Mouse (Mus musculus): Measurements from ENCODE around the gene Cbln3. TPM values are rescaled to one million over a fixed set of nuclear protein-coding genes. Genes with fewer than 3 reads are reported as not detected.

Gene Cbln3
- polyA plus RNA-seq, 1 experiment from 2014 or later = 0.25 TPM

GRCm38 (mm10) chr14:55857588-55857987 is 26.6 kb downstream of the Cbln3 start:
- H3K27me3 ChIP-seq (replicated peaks) = peaks cover 17% of the 10 kb centered on the region
- peaks cover 58% of the 10 kb centered on the region for H3K4me1 ChIP-seq
- no peak overlapping the region for H3K9ac ChIP-seq
- H3K9me3 ChIP-seq (replicated peaks) = no peaks in the 10 kb centered on the region
- ATAC-seq = no peak
- WGBS (ENCODE audit: insufficient replicate concordance) = 43% methylated on average over 4 of the region's 4 CpGs
- H3K4me3 ChIP-seq = no peak overlapping the region
- H3K27ac ChIP-seq = no peak overlapping the region
- 0 out of 2 replicates have a peak, but pooled peaks cover 3% of the 10 kb centered on the region for H3K36me3 ChIP-seq
- H3K4me2 ChIP-seq = 0 out of 2 replicates have a peak overlapping the region, but pooled peaks have one; percentile 2

GRCm38 (mm10) chr14:55855101-55855561 is 29.1 kb downstream of the Cbln3 start:
- Histone ChIP-seq H3K4me3 (peak overlapping the region; percentile 59), H3K27me3 (replicated peaks) (peaks cover 17% of the 10 kb centered on the region), H3K9ac (peak overlapping the region; percentile 43), H3K36me3 (no peaks in the 10 kb centered on the region), H3K9me3 (replicated peaks) (no peaks in the 10 kb centered on the region), H3K4me2 (peak overlapping the region; percentile 80), H3K4me1 (peaks cover 61% of the 10 kb centered on the region), H3K27ac (peak overlapping the region; percentile 81)
- no peak for ATAC-seq
- WGBS (ENCODE audit: insufficient replicate concordance) = 5% methylated on average over 4 of the region's 4 CpGs

- H3K27ac ChIP-seq = peak overlapping the region; percentile 81
- 5% methylated on average over 9 of the region's 9 CpGs for WGBS (ENCODE audit: insufficient replicate concordance)
- H3K9me3 ChIP-seq (replicated peaks) = no peaks in the 10 kb centered on the region
- H3K4me2 ChIP-seq = peak overlapping the region; percentile 80
- peaks cover 17% of the 10 kb centered on the region for H3K27me3 ChIP-seq (replicated peaks)
- no peaks in the 10 kb centered on the region for H3K36me3 ChIP-seq
- H3K4me1 ChIP-seq = peaks cover 61% of the 10 kb centered on the region
- H3K9ac ChIP-seq = peak overlapping the region; percentile 43
- no peak for ATAC-seq
- H3K4me3 ChIP-seq = peak overlapping the region; percentile 59
These were observed 29.6 kb downstream of the Cbln3 start for GRCm38 (mm10) chr14:55854406-55855100.

- H3K27me3 ChIP-seq (replicated peaks) = peaks cover 17% of the 10 kb centered on the region
- H3K27ac ChIP-seq = peak within 1 kb of the TSS; percentile 81
- peaks cover 61% of the 10 kb centered on the region for H3K4me1 ChIP-seq
- peak within 1 kb of the TSS; percentile 59 for H3K4me3 ChIP-seq
- H3K36me3 ChIP-seq = no peaks in the 10 kb centered on the region
- no peaks in the 10 kb centered on the region for H3K9me3 ChIP-seq (replicated peaks)
- 4% methylated on average over 32 of the region's 33 CpGs for WGBS (ENCODE audit: insufficient replicate concordance)
- peak; percentile 75 for ATAC-seq
- H3K4me2 ChIP-seq = peak within 1 kb of the TSS; percentile 80
- peak within 1 kb of the TSS; percentile 43 for H3K9ac ChIP-seq
These were observed 30.4 kb downstream of the Cbln3 start, which contains the start of gene Nynrin for GRCm38 (mm10) chr14:55853621-55854285. Gene Nynrin, plus strand, starts transcription at chr14:55854010.

- H3K4me2 ChIP-seq = peak overlapping the region; percentile 80
- peak; percentile 40 for ATAC-seq
- peak overlapping the region; percentile 81 for H3K27ac ChIP-seq
- H3K27me3 ChIP-seq (replicated peaks) = peaks cover 17% of the 10 kb centered on the region
- H3K4me1 ChIP-seq = peaks cover 56% of the 10 kb centered on the region
- no peaks in the 10 kb centered on the region for H3K9me3 ChIP-seq (replicated peaks)
- H3K4me3 ChIP-seq = peak overlapping the region; percentile 59; the same call in 1 of the 2 replicates
- H3K36me3 ChIP-seq = no peaks in the 10 kb centered on the region
- 24% methylated on average over 11 of the region's 11 CpGs for WGBS (ENCODE audit: insufficient replicate concordance)
- 0 out of 2 replicates have a peak overlapping the region, but pooled peaks have one; percentile 43 for H3K9ac ChIP-seq
These were observed 31.3 kb downstream of the Cbln3 start for GRCm38 (mm10) chr14:55852646-55853551.

GRCm38 (mm10) chr14:55850885-55851284 is 33.3 kb downstream of the Cbln3 start:
- Histone ChIP-seq H3K27ac (no peak overlapping the region), H3K4me3 (no peak overlapping the region), H3K4me2 (no peak overlapping the region), H3K9me3 (replicated peaks) (no peaks in the 10 kb centered on the region), H3K9ac (no peak overlapping the region), H3K27me3 (replicated peaks) (peaks cover 17% of the 10 kb centered on the region), H3K36me3 (no peaks in the 10 kb centered on the region), H3K4me1 (peaks cover 44% of the 10 kb centered on the region)
- no peak for ATAC-seq
- WGBS (ENCODE audit: insufficient replicate concordance) = 38% methylated on average over 6 of the region's 6 CpGs

- Histone ChIP-seq H3K36me3 (no peaks in the 10 kb centered on the region), H3K4me3 (no peak overlapping the region), H3K4me1 (peaks cover under 1% of the 10 kb centered on the region; the same call in 1 of the 2 replicates), H3K27ac (no peak overlapping the region), H3K9ac (no peak overlapping the region), H3K4me2 (no peak overlapping the region), H3K27me3 (replicated peaks) (no peaks in the 10 kb centered on the region; the same call in 1 of the 2 replicates), H3K9me3 (replicated peaks) (no peaks in the 10 kb centered on the region)
- 71% methylated on average over 9 of the region's 9 CpGs for WGBS (ENCODE audit: insufficient replicate concordance)
- ATAC-seq = no peak
These were observed 38.5 kb downstream of the Cbln3 start for GRCm38 (mm10) chr14:55845506-55846294.

- 45% methylated on average over 4 of the region's 4 CpGs for WGBS (ENCODE audit: insufficient replicate concordance)
- H3K9ac ChIP-seq = no peak overlapping the region
These were observed 41.4 kb downstream of the Cbln3 start for GRCm38 (mm10) chr14:55842794-55843193.

GRCm38 (mm10) chr14:55840853-55841366 is 43.3 kb downstream of the Cbln3 start:
- no peak overlapping the region for H3K4me3 ChIP-seq
- no peaks in the 10 kb centered on the region for H3K4me1 ChIP-seq
- no peaks in the 10 kb centered on the region for H3K36me3 ChIP-seq
- 57% methylated on average over 4 of the region's 4 CpGs for WGBS (ENCODE audit: insufficient replicate concordance)
- H3K4me2 ChIP-seq = no peak overlapping the region
- H3K27ac ChIP-seq = no peak overlapping the region
- no peaks in the 10 kb centered on the region; the same call in 1 of the 2 replicates for H3K27me3 ChIP-seq (replicated peaks)
- no peak for ATAC-seq
- no peaks in the 10 kb centered on the region for H3K9me3 ChIP-seq (replicated peaks)
- no peak overlapping the region for H3K9ac ChIP-seq

More at GRCm38 (mm10) chr14:55842794-55843193, 41.4 kb downstream of the Cbln3 start:
- no peak for ATAC-seq
- Histone ChIP-seq H3K4me2 (no peak overlapping the region), H3K9me3 (replicated peaks) (no peaks in the 10 kb centered on the region), H3K36me3 (no peaks in the 10 kb centered on the region), H3K4me3 (no peak overlapping the region), H3K4me1 (no peaks in the 10 kb centered on the region), H3K27me3 (replicated peaks) (no peaks in the 10 kb centered on the region; the same call in 1 of the 2 replicates), H3K27ac (no peak overlapping the region)

- Histone ChIP-seq H3K27ac (no peak overlapping the region), H3K4me3 (no peak overlapping the region), H3K9me3 (replicated peaks) (no peaks in the 10 kb centered on the region), H3K4me1 (no peaks in the 10 kb centered on the region), H3K36me3 (no peaks in the 10 kb centered on the region), H3K27me3 (replicated peaks) (peaks cover 7% of the 10 kb centered on the region; the same call in 1 of the 2 replicates), H3K4me2 (no peak overlapping the region), H3K9ac (no peak overlapping the region)
- no peak for ATAC-seq
- 45% methylated on average over 4 of the region's 4 CpGs for WGBS (ENCODE audit: insufficient replicate concordance)
These were observed 45.5 kb downstream of the Cbln3 start for GRCm38 (mm10) chr14:55838740-55839139.

Measured in liver, embryonic 12.5 days (tissue).